Mouse (Mus musculus) ovary, postnatal 10 days (tissue): ENCODE data around the gene Amd1.

Experiments
- DNase-seq: peaks from one replicate; pipeline ENCODE4 v3.0.0; 2022; ENCODE audit warnings: low spot score

The Amd1 gene

GRCm38 (mm10) chr10:40302140-40302985 lies at the start of gene Amd1:
TSS of gene Amd1 (minus strand) at chr10:40302186.
- DNase-seq = peak; percentile 100

- DNase-seq = no peak
Measured at GRCm38 (mm10) chr10:40351156-40351555, 49.2 kb upstream of the Amd1 start.

- DNase-seq = no peak
Measured at GRCm38 (mm10) chr10:40350245-40350932, 48.4 kb upstream of the Amd1 start.

- DNase-seq = peak; percentile 51
Measured at GRCm38 (mm10) chr10:40349631-40350177, 47.7 kb upstream of the Amd1 start.

- DNase-seq = peak; percentile 85
Measured at GRCm38 (mm10) chr10:40348566-40349536, 46.9 kb upstream of the Amd1 start.

GRCm38 (mm10) chr10:40347461-40347954 lies 45.5 kb upstream of the Amd1 start:
- no peak for DNase-seq

GRCm38 (mm10) chr10:40346776-40347403 lies 44.9 kb upstream of the Amd1 start:
- DNase-seq = no peak

- DNase-seq = no peak
Measured at GRCm38 (mm10) chr10:40342036-40342435, 40.0 kb upstream of the Amd1 start.

GRCm38 (mm10) chr10:40339351-40339964 lies 37.5 kb upstream of the Amd1 start, which contains the start of gene Cdk19:
TSS of gene Cdk19 (plus strand) at chr10:40339564.
- no peak for DNase-seq

- no peak for DNase-seq
Measured at GRCm38 (mm10) chr10:40332864-40333263, 30.9 kb upstream of the Amd1 start.

GRCm38 (mm10) chr10:40330262-40330661 lies 28.3 kb upstream of the Amd1 start:
- no peak for DNase-seq

GRCm38 (mm10) chr10:40328004-40328551 lies 26.1 kb upstream of the Amd1 start:
- no peak for DNase-seq

GRCm38 (mm10) chr10:40320306-40320705 lies 18.3 kb upstream of the Amd1 start:
- no peak for DNase-seq

- DNase-seq = no peak
Measured at GRCm38 (mm10) chr10:40316841-40317585, 15.0 kb upstream of the Amd1 start.

- DNase-seq = no peak
Measured at GRCm38 (mm10) chr10:40312781-40313180, 10.8 kb upstream of the Amd1 start.

GRCm38 (mm10) chr10:40309884-40310635 lies 8.1 kb upstream of the Amd1 start:
- no peak for DNase-seq

- no peak for DNase-seq
Measured at GRCm38 (mm10) chr10:40307826-40308583, 6.0 kb upstream of the Amd1 start.

- DNase-seq = no peak
Measured at GRCm38 (mm10) chr10:40305989-40306388, 4.0 kb upstream of the Amd1 start.
